Comparison of ENCODE assay signal across 11 mouse cellular contexts in the genomic region with DNA sequence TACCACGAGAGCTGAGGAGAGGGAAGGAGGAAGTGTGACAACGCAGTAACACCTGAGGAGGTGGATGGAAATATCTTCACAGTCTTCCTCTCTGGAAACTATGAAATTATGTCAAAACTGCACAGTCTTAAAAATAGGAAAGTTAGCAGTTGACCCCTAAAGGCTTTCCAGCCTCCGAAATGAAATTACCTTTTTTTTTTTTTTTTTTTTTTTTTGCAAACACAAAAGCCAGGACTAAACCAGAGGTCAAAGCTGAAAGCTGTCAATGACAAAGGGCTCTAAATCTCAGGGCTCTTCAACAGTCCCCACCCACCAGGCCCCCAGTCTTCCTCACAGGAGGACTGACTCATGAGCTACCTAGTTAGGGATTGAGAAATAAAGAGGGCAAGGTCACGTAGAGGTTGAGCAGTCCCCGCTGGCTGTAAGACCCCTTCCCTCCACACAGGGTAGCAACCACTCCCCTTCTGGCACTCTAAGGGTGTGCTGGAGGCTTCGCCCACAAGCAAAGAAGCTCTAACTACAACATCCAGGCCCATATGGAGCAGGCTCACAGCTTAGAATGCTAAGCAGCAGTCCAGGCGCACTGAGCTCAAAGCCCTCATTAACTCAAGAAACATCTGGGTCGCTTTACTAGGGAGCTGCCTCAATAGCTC. TPM values are rescaled to one million over a fixed set of nuclear protein-coding genes. Genes with fewer than 3 reads are reported as not detected.
DNase-seq lines count a peak whose midpoint lies in the region; ATAC-seq and TF ChIP-seq lines count a peak whose summit lies in the region.
"Had no signal": no experiment of that assay in that cellular context is flagged by ENCODE, and none has a peak within 500 bp of the region (broad histone marks: within the 10 kb centered on the region; RNA-seq: fewer than 3 reads in every experiment).

No protein-coding gene starts in this region.

- TF ChIP-seq CTCF in layer of hippocampus, adult 2 months (conservative IDR thresholded peaks at IDR 0.05): no peak

- peaks cover 68% of the 10 kb centered on the region for H3K4me1 ChIP-seq in embryonic facial prominence, embryonic 10.5 days
- peaks cover 87% of the 10 kb centered on the region for H3K4me1 ChIP-seq in forebrain, embryonic 13.5 days
- H3K4me1 ChIP-seq in neural tube, embryonic 15.5 days: peaks cover 80% of the 10 kb centered on the region

- no peak for DNase-seq in layer of hippocampus, adult 2 months (ENCODE audit: low spot score in 2 of 2)
- no peak for DNase-seq in layer of hippocampus, adult 8-10 months (ENCODE audit: low spot score in 2 of 2)
- peak; percentile 56 for DNase-seq in embryonic facial prominence, embryonic 10.5 days (ENCODE audit: low spot score)
- DNase-seq in testis, postnatal 10 days (ENCODE audit: low spot score): no peak
- no peak for DNase-seq in urinary bladder, postnatal 14 days (ENCODE audit: low spot score)
- DNase-seq: heart, postnatal 10 days; right cerebral cortex, postnatal 4 days had no signal

- H3K9ac ChIP-seq in forebrain, embryonic 13.5 days: no peak overlapping the region
- H3K9ac ChIP-seq in neural tube, embryonic 15.5 days (replicated peaks): no peak overlapping the region

- H3K4me2 ChIP-seq in forebrain, embryonic 13.5 days: no peak overlapping the region
- no peak overlapping the region for H3K4me2 ChIP-seq in neural tube, embryonic 15.5 days

- peak overlapping the region; percentile 28; the same call in 1 of the 2 replicates for H3K27ac ChIP-seq in layer of hippocampus, adult 2 months
- H3K27ac ChIP-seq in embryonic facial prominence, embryonic 10.5 days (replicated peaks): peak overlapping the region; percentile 44
- peak overlapping the region; percentile 57 for H3K27ac ChIP-seq in forebrain, embryonic 13.5 days
- H3K27ac ChIP-seq in neural tube, embryonic 15.5 days (replicated peaks): peak overlapping the region; percentile 23; the same call in 1 of the 2 replicates
- H3K27ac ChIP-seq: left cerebral cortex, adult 2 months had no signal

- 45% methylated on average over 8 of the region's 8 CpGs for WGBS in embryonic facial prominence, embryonic 10.5 days
- WGBS in forebrain, embryonic 13.5 days: 36% methylated on average over 8 of the region's 8 CpGs
- WGBS in neural tube, embryonic 15.5 days: 35% methylated on average over 8 of the region's 8 CpGs

- no peak overlapping the region for H3K4me3 ChIP-seq in layer of hippocampus, adult 2 months
- H3K4me3 ChIP-seq in embryonic facial prominence, embryonic 10.5 days: no peak overlapping the region
- H3K4me3 ChIP-seq in forebrain, embryonic 13.5 days: no peak overlapping the region
- no peak overlapping the region for H3K4me3 ChIP-seq in neural tube, embryonic 15.5 days (replicated peaks)
- H3K4me3 ChIP-seq: erythroblast, embryonic 14.5 days; left cerebral cortex, adult 2 months had no signal

- ATAC-seq in forebrain, embryonic 13.5 days: peak; percentile 37; the same call in 1 of the 2 replicates
- no peak for ATAC-seq in neural tube, embryonic 15.5 days (ENCODE audit: low FRiP score)

- H3K9me3 ChIP-seq in embryonic facial prominence, embryonic 10.5 days: no peaks in the 10 kb centered on the region
- no peaks in the 10 kb centered on the region for H3K9me3 ChIP-seq in forebrain, embryonic 13.5 days (replicated peaks)
- no peaks in the 10 kb centered on the region for H3K9me3 ChIP-seq in neural tube, embryonic 15.5 days (replicated peaks)

- no peaks in the 10 kb centered on the region for H3K27me3 ChIP-seq in embryonic facial prominence, embryonic 10.5 days (replicated peaks; ENCODE audit: low read depth, poor library complexity, severe bottlenecking)
- H3K27me3 ChIP-seq in forebrain, embryonic 13.5 days: no peaks in the 10 kb centered on the region
- no peaks in the 10 kb centered on the region for H3K27me3 ChIP-seq in neural tube, embryonic 15.5 days (replicated peaks)

- peaks cover 65% of the 10 kb centered on the region for H3K36me3 ChIP-seq in embryonic facial prominence, embryonic 10.5 days (replicated peaks)
- H3K36me3 ChIP-seq in forebrain, embryonic 13.5 days (ENCODE audit: poor library complexity, severe bottlenecking): peaks cover 21% of the 10 kb centered on the region; the same call in 1 of the 2 replicates
- no peaks in the 10 kb centered on the region for H3K36me3 ChIP-seq in neural tube, embryonic 15.5 days

RNA-seq across cellular contexts. Expression of a gene that starts 35.4 kb away (rescaled TPM):
- 10 to 100 TPM; 61.0 to 65.9 TPM for total RNA-seq in layer of hippocampus, adult 2 months (2021)
- 10 to 100 TPM; 53.5 to 65.9 (median 58.5) TPM for total RNA-seq in layer of hippocampus, adult 8-10 months (2022)
- 45.1 and 50.0 TPM in 2 replicates for polyA plus RNA-seq in embryonic facial prominence, embryonic 10.5 days (2016; fragmentation: Nextera tagmentation; extraction: Ambion mirVana)
- polyA plus RNA-seq in forebrain, embryonic 13.5 days (2015; fragmentation: Nextera tagmentation; extraction: Ambion mirVana): 65.3 and 79.4 TPM in 2 replicates
- 57.9 and 58.9 TPM in 2 replicates for polyA plus RNA-seq in neural tube, embryonic 15.5 days (2015; fragmentation: Nextera tagmentation; extraction: Ambion mirVana)
